Mouse (Mus musculus) testis, adult 2 months (tissue): ENCODE results near the gene Ear10.
"Not testable (repeated sequence)": the region's sequence is repeated elsewhere in the genome, so short reads cannot be mapped to it uniquely, and the experiment has no call there.

Source experiments
- CTCF ChIP-seq: fragments of 200-500 bp; IDR thresholded peaks from 2 replicates; pipeline ENCODE4 v1.5.1; 2012; ENCODE audit warnings: low read depth, mild to moderate bottlenecking, inconsistent platforms, low read length, moderate library complexity; ENCODE audit not compliant: control insufficient read depth, insufficient read depth, insufficient replicate concordance
- POLR2A ChIP-seq: fragments of 200-500 bp; IDR thresholded peaks from 2 replicates; pipeline ENCODE4 v1.6.1; 2012; ENCODE audit warnings: low read depth, mild to moderate bottlenecking, inconsistent platforms, low read length, moderate library complexity; ENCODE audit not compliant: control insufficient read depth

DNA sequence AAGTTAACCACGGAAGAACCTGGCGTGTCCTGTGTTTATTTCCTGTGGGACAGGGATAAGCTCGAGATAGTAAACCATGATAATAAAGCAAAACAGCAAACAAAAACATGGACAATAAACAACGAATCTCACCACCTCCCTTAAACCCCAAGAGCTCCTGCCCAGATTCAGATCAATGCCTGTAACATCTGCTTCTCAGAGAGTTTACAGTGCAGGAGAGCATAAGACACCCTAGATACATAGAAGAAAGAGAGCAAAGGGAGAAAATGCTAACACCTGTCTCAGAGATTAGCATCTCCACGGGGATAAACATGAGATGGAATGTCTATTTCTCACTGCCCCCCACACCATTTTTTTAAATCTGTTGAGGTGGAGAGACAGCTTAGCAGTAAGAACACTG lies 10.0 kb upstream of the Ear10 start:
- TF ChIP-seq CTCF, POLR2A: not testable (repeated sequence)
